Mouse (Mus musculus): ENCODE measurements around the gene Azgp1.
"Not testable (repeated sequence)": the region's sequence is repeated elsewhere in the genome, so short reads cannot be mapped to it uniquely, and the experiment has no call there.

Gene Azgp1

GRCm38 (mm10) chr5:137981300-137981699 lies at the start of gene Azgp1:
Gene Azgp1 (plus strand): TSS chr5:137981520.
- DNase-seq: peak; percentile 40 to 81

GRCm38 (mm10) chr5:137933934-137934333 lies 47.4 kb upstream of the Azgp1 start:
- not testable (repeated sequence) for DNase-seq

GRCm38 (mm10) chr5:137936486-137936885 lies 44.8 kb upstream of the Azgp1 start:
- no peak for DNase-seq

- peak in 1 of 2 experiments; percentile 2 for DNase-seq
Measured at GRCm38 (mm10) chr5:137937238-137937637, 44.1 kb upstream of the Azgp1 start.

GRCm38 (mm10) chr5:137940948-137941347 lies 40.4 kb upstream of the Azgp1 start:
- no peak for DNase-seq

GRCm38 (mm10) chr5:137943133-137943532 lies 38.2 kb upstream of the Azgp1 start:
- DNase-seq: no peak

GRCm38 (mm10) chr5:137947303-137947702 lies 34.0 kb upstream of the Azgp1 start:
- no peak for DNase-seq

GRCm38 (mm10) chr5:137951218-137951617 lies 30.1 kb upstream of the Azgp1 start:
- peak; percentile 49 to 76 for DNase-seq

- DNase-seq: no peak
Measured at GRCm38 (mm10) chr5:137956404-137956803, 24.9 kb upstream of the Azgp1 start.

- DNase-seq: no peak
Measured at GRCm38 (mm10) chr5:137962945-137963344, 18.4 kb upstream of the Azgp1 start, which contains the start of gene Gjc3. Gene Gjc3 (minus strand): TSS chr5:137963098.

- DNase-seq: no peak
Measured at GRCm38 (mm10) chr5:137966492-137966891, 14.8 kb upstream of the Azgp1 start.

GRCm38 (mm10) chr5:137973161-137973560 lies 8.2 kb upstream of the Azgp1 start:
- no peak for DNase-seq

GRCm38 (mm10) chr5:137973738-137974137 lies 7.6 kb upstream of the Azgp1 start:
- peak; percentile 5 to 40 for DNase-seq

GRCm38 (mm10) chr5:137974724-137975123 lies 6.6 kb upstream of the Azgp1 start:
- no peak for DNase-seq

GRCm38 (mm10) chr5:137975434-137975833 lies 5.9 kb upstream of the Azgp1 start:
- no peak for DNase-seq

GRCm38 (mm10) chr5:137977291-137977690 lies 4.0 kb upstream of the Azgp1 start:
- peak; percentile 3 to 35 for DNase-seq

GRCm38 (mm10) chr5:137979081-137979480 lies 2.2 kb upstream of the Azgp1 start:
- DNase-seq: no peak

- DNase-seq: no peak
Measured at GRCm38 (mm10) chr5:137986351-137986750, 5.0 kb downstream of the Azgp1 start.

- no peak for DNase-seq
Measured at GRCm38 (mm10) chr5:138009437-138009836, 28.1 kb downstream of the Azgp1 start.

- DNase-seq: no peak
Measured at GRCm38 (mm10) chr5:138012382-138012781, 31.1 kb downstream of the Azgp1 start.

- no peak for DNase-seq
Measured at GRCm38 (mm10) chr5:138016530-138016929, 35.2 kb downstream of the Azgp1 start.

- no peak for DNase-seq
Measured at GRCm38 (mm10) chr5:138016997-138017396, 35.7 kb downstream of the Azgp1 start.

- not testable (repeated sequence) for DNase-seq
Measured at GRCm38 (mm10) chr5:138019577-138019976, 38.3 kb downstream of the Azgp1 start.

GRCm38 (mm10) chr5:138020961-138021479 lies 39.7 kb downstream of the Azgp1 start, which contains the start of the genes Smok3a and Smok3b:
Gene Smok3a (plus strand): TSS chr5:138021261.
Gene Smok3b (plus strand): TSS chr5:138021429.
- DNase-seq: not testable (repeated sequence)
